23 mouse cellular contexts compared by ENCODE assay signal in genomic region chr1:192849616-192850015, GRCm38 (mm10). TPM values are rescaled to one million over a fixed set of nuclear protein-coding genes. Genes with fewer than 3 reads are reported as not detected.
DNase-seq lines count a peak whose midpoint lies in the region; ATAC-seq and TF ChIP-seq lines count a peak whose summit lies in the region.
"Had no signal": no experiment of that assay in that cellular context is flagged by ENCODE, and none has a peak within 500 bp of the region (broad histone marks: within the 10 kb centered on the region; RNA-seq: fewer than 3 reads in every experiment).

No protein-coding gene starts in this region.

- no peak overlapping the region for H3K4me3 ChIP-seq in kidney, postnatal 0 days (replicated peaks; ENCODE audit: low read depth, low read length)
- no peak overlapping the region for H3K4me3 ChIP-seq in lung, postnatal 0 days (ENCODE audit: low read depth, low read length)
- H3K4me3 ChIP-seq in embryonic fibroblast, embryonic 13.5 days (ENCODE audit: insufficient read depth, low read length): no peak overlapping the region
- H3K4me3 ChIP-seq: embryonic facial prominence, embryonic 12.5 days; gastrocnemius, adult 2 months; heart, embryonic 13.5 days; hindbrain, embryonic 15.5 days had no signal

- DNase-seq in kidney, postnatal 0 days (ENCODE audit: low spot score): peak; percentile 69
- no peak for DNase-seq in kidney, postnatal 14 days
- peak; percentile 62 for DNase-seq in lung, postnatal 0 days (ENCODE audit: low spot score)
- no peak for DNase-seq in lung, postnatal 4 days
- no peak for DNase-seq in layer of hippocampus, adult 18-20 months (ENCODE audit: low spot score in 2 of 2)
- DNase-seq in cerebellum, adult 11 months: no peak
- DNase-seq: adrenal gland, adult 2 months; adrenal gland, postnatal 25 days; B cell, adult 2 months; cerebellum, adult 8-10 months; cerebellum, postnatal 14 days; embryo, embryonic 11 days; gastrocnemius, adult 2 months; gastrocnemius, postnatal 25 days; heart, adult 11 months; heart, postnatal 36 days had no signal

- no peak overlapping the region for H3K9ac ChIP-seq in kidney, postnatal 0 days (ENCODE audit: low read depth, low read length)
- no peak overlapping the region for H3K9ac ChIP-seq in lung, postnatal 0 days (replicated peaks; ENCODE audit: low read depth)
- H3K9ac ChIP-seq: embryonic facial prominence, embryonic 12.5 days; heart, embryonic 13.5 days; hindbrain, embryonic 15.5 days had no signal

- no peak overlapping the region for H3K27ac ChIP-seq in kidney, postnatal 0 days
- H3K27ac ChIP-seq in lung, postnatal 0 days (ENCODE audit: low read length): no peak overlapping the region
- H3K27ac ChIP-seq in embryonic fibroblast, embryonic 13.5 days (ENCODE audit: insufficient read depth, low read length): peak overlapping the region; percentile 58
- H3K27ac ChIP-seq: embryonic facial prominence, embryonic 12.5 days; gastrocnemius, adult 2 months; heart, embryonic 13.5 days; hindbrain, embryonic 15.5 days had no signal

- no peak for ATAC-seq in kidney, postnatal 0 days (replicated peaks; ENCODE audit: low FRiP score, low read depth)
- peak; percentile 50 for ATAC-seq in lung, postnatal 0 days
- ATAC-seq: forebrain, embryonic 14.5 days; Patski had no signal

- no peaks in the 10 kb centered on the region for H3K9me3 ChIP-seq in kidney, postnatal 0 days (replicated peaks; ENCODE audit: low read length)
- no peaks in the 10 kb centered on the region for H3K9me3 ChIP-seq in lung, postnatal 0 days (ENCODE audit: low read length)
- H3K9me3 ChIP-seq: embryonic facial prominence, embryonic 12.5 days; heart, embryonic 13.5 days; hindbrain, embryonic 15.5 days had no signal

- peaks cover 16% of the 10 kb centered on the region; the same call in 1 of the 2 replicates for H3K36me3 ChIP-seq in kidney, postnatal 0 days (ENCODE audit: insufficient read depth, low read length)
- no peaks in the 10 kb centered on the region for H3K36me3 ChIP-seq in lung, postnatal 0 days (ENCODE audit: insufficient read depth, low read length)

- TF ChIP-seq EP300 in lung, postnatal 0 days (IDR thresholded peaks at IDR 0.05): no peak

- no peaks in the 10 kb centered on the region for H3K27me3 ChIP-seq in kidney, postnatal 0 days (ENCODE audit: insufficient read depth, low read length)
- H3K27me3 ChIP-seq in lung, postnatal 0 days (replicated peaks; ENCODE audit: insufficient read depth, low read length): 0 out of 2 replicates have a peak, but pooled peaks cover 3% of the 10 kb centered on the region
- H3K27me3 ChIP-seq: hindbrain, embryonic 15.5 days; Patski had no signal

- WGBS in kidney, postnatal 0 days: 58% methylated on average over 5 of the region's 5 CpGs
- WGBS in lung, postnatal 0 days: 40% methylated on average over 5 of the region's 5 CpGs

- H3K4me2 ChIP-seq in kidney, postnatal 0 days (ENCODE audit: low read length): no peak overlapping the region
- no peak overlapping the region for H3K4me2 ChIP-seq in lung, postnatal 0 days (replicated peaks; ENCODE audit: low read depth, low read length)
- H3K4me2 ChIP-seq: embryonic facial prominence, embryonic 12.5 days; heart, embryonic 13.5 days; hindbrain, embryonic 15.5 days had no signal

- no peaks in the 10 kb centered on the region; the same call in 1 of the 2 replicates for H3K4me1 ChIP-seq in kidney, postnatal 0 days (replicated peaks; ENCODE audit: insufficient read depth, low read length)
- peaks cover 7% of the 10 kb centered on the region for H3K4me1 ChIP-seq in lung, postnatal 0 days (ENCODE audit: insufficient read depth, low read depth, low read length)
- H3K4me1 ChIP-seq in embryonic fibroblast, embryonic 13.5 days (ENCODE audit: control insufficient read depth, insufficient read depth, low read length): peaks cover 22% of the 10 kb centered on the region; the same call in 1 of the 2 replicates

- TF ChIP-seq POLR2A in embryonic fibroblast, embryonic 13.5 days (IDR thresholded peaks at IDR 0.05; ENCODE audit: low read depth, low read length): no peak

- TF ChIP-seq CTCF in kidney, postnatal 0 days (IDR thresholded peaks at IDR 0.05; ENCODE audit: low read depth): no peak; the same call in 1 of the 2 replicates
- TF ChIP-seq CTCF in lung, postnatal 0 days (IDR thresholded peaks at IDR 0.05): no peak
- TF ChIP-seq CTCF in embryonic fibroblast, embryonic 13.5 days (IDR thresholded peaks at IDR 0.05; ENCODE audit: borderline replicate concordance, insufficient read depth, low read length): no peak

RNA-seq across cellular contexts. Expression of gene Sertad4, which starts 5.9 kb away (rescaled TPM):
- polyA plus RNA-seq in kidney, postnatal 0 days (2015; fragmentation: Nextera tagmentation; extraction: Ambion mirVana): 20.0 and 20.4 TPM in 2 replicates
- polyA plus RNA-seq in lung, postnatal 0 days (2015; fragmentation: Nextera tagmentation; extraction: Ambion mirVana): 3.2 and 3.4 TPM in 2 replicates
- 43.6 and 59.4 TPM in 2 replicates for polyA plus RNA-seq in embryonic fibroblast, embryonic 13.5 days (2011; ENCODE audit: insufficient read length, low read depth, missing spikeins)
- 10 to 100 TPM; 12.8 to 13.5 TPM for total RNA-seq in layer of hippocampus, adult 18-20 months (2021)
- total RNA-seq: common myeloid progenitor, adult 5-6 weeks had no signal

Comparison
In these comparisons a context has a peak if more than half of its experiments do, and no peak if none do; other contexts are left out.
1. DNase-seq: peak in kidney, postnatal 0 days (single experiment) and lung, postnatal 0 days (single experiment); none in kidney, postnatal 14 days (single experiment), lung, postnatal 4 days (0 of 2), layer of hippocampus, adult 18-20 months (0 of 2) and cerebellum, adult 11 months (single experiment).